Mouse (Mus musculus): Measurements from ENCODE around the gene Cacna1i.

GRCm38 (mm10) chr15:80288036-80288435 lies 998 bp downstream of the Cacna1i start:
- no peak for TF ChIP-seq GATA1 (IDR thresholded peaks at IDR 0.05; ENCODE audit: borderline replicate concordance, low read length)
- TF ChIP-seq FLI1 (IDR thresholded peaks at IDR 0.05; ENCODE audit: low read length), result no peak
